Mouse (Mus musculus) stomach, postnatal 0 days (tissue): ENCODE measurements at regions not wholly inside any gene's neighbourhood (a gene's known extent, or its start where the extent isn't known, plus 50 kb on each side); places are given as distances from the start of the nearest gene placed in this dataset.

ENCODE experiments used
- CTCF ChIP-seq: IDR thresholded peaks from 2 replicates; pipeline ENCODE4 v1.5.1; 2016; ENCODE audit warnings: antibody characterized with exemption, low read depth, mild to moderate bottlenecking, moderate library complexity
- EP300 ChIP-seq: optimal IDR thresholded peaks from 2 replicates; pipeline ENCODE3; 2016; ENCODE audit warnings: antibody characterized with exemption

- TF ChIP-seq CTCF (no peak), EP300 (no peak)
These were observed 626.2 kb upstream of the Fam19a5 start for GRCm38 (mm10) chr15:86917891-86918290.
